Mouse (Mus musculus) kidney, adult 10 weeks (tissue): ENCODE data around the gene Map3k7. TPM values are rescaled to one million over a fixed set of nuclear protein-coding genes. Genes with fewer than 3 reads are reported as not detected.

Experiments
- polyA plus RNA-seq: library from polyadenylated mRNA; stranded (reverse); fragments of 350-450 nt; fragmentation: Illumina TruSeq; extraction: RNeasy Lipid Tissue Mini Kit (QIAGEN cat#74804); gene quantifications from one replicate; pipeline ENCODE4 v1.2.3, GENCODE M21; 2014; ENCODE audit warnings: low read depth, low replicate concordance

Map3k7 gene
- 54.4 TPM for polyA plus RNA-seq

GRCm38 (mm10) chr4:31963354-31964193 lies at the start of gene Map3k7:
Map3k7 (plus strand) TSS chr4:31964097.

